Mouse (Mus musculus) left cerebral cortex, adult 2 months (tissue): Measurements from ENCODE around the gene Als2cl. TPM values are rescaled to one million over a fixed set of nuclear protein-coding genes. Genes with fewer than 3 reads are reported as not detected.

Experiments
- DNase-seq, 2 experiments: peaks; one replicate each; pipeline ENCODE4 v3.0.0; 2021 to 2022; ENCODE audit warnings: low spot score in 2 of 2, mixed read lengths in 1 of 2; ENCODE audit errors: extremely low spot score in 1 of 2
- H3K27ac ChIP-seq: fragments of 200-600 bp; 2 replicates; pipeline ENCODE4 v1.8.1; 2022
- H3K4me3 ChIP-seq: fragments of 200-600 bp; 2 replicates; pipeline ENCODE4 v1.8.1; 2022
- CTCF ChIP-seq: fragments of 200-600 bp; IDR thresholded peaks from 2 replicates; pipeline ENCODE4 v1.8.1; 2022; ENCODE audit warnings: antibody characterized with exemption, mild to moderate bottlenecking, moderate library complexity
- intact Hi-C: fragments of 180-260 bp; cut with DNase I; formaldehyde crosslinking; loops from one replicate; pipeline ENCODE4 v1.15.1; 2025
- total RNA-seq, 2 experiments: library from RNA; stranded (reverse); gene quantifications; 2 replicates each; pipeline ENCODE4 v1.2.3; 2021

Gene Als2cl
- total RNA-seq, 2 experiments from 2014 or later: 8.4 to 10.8 TPM

GRCm38 (mm10) chr9:110887388-110888303, 8.0 kb downstream of the Als2cl start:
- no peak for DNase-seq
- Histone ChIP-seq H3K4me3 (no peak overlapping the region), H3K27ac (no peak overlapping the region)
- intact Hi-C loops: no loop called here
- no peak for TF ChIP-seq CTCF

- DNase-seq: no peak
- intact Hi-C loops: no loop called here
- H3K27ac ChIP-seq: no peak overlapping the region
- no peak for TF ChIP-seq CTCF
- no peak overlapping the region for H3K4me3 ChIP-seq
Measured at GRCm38 (mm10) chr9:110888935-110889334, 9.3 kb downstream of the Als2cl start.

- peak; percentile 41 for TF ChIP-seq CTCF
- no peak for DNase-seq
- no peak overlapping the region for H3K4me3 ChIP-seq
- intact Hi-C loops: no loop called here
- H3K27ac ChIP-seq: no peak overlapping the region
Measured at GRCm38 (mm10) chr9:110890026-110890783, 10.5 kb downstream of the Als2cl start.

- no peak for DNase-seq
- Histone ChIP-seq H3K4me3 (no peak overlapping the region), H3K27ac (no peak overlapping the region)
- intact Hi-C loops: no loop called here
- no peak for TF ChIP-seq CTCF
Measured at GRCm38 (mm10) chr9:110891077-110891828, 11.6 kb downstream of the Als2cl start.

- intact Hi-C loops: no loop called here
- no peak for DNase-seq
- TF ChIP-seq CTCF: no peak
- no peak overlapping the region for H3K27ac ChIP-seq
- H3K4me3 ChIP-seq: no peak overlapping the region
Measured at GRCm38 (mm10) chr9:110892552-110892951, 12.9 kb downstream of the Als2cl start.

GRCm38 (mm10) chr9:110893429-110893828, 13.8 kb downstream of the Als2cl start:
- no peak overlapping the region for H3K27ac ChIP-seq
- no peak for TF ChIP-seq CTCF
- H3K4me3 ChIP-seq: no peak overlapping the region
- intact Hi-C loops: no loop called here
- DNase-seq: no peak

- no peak for DNase-seq
- intact Hi-C loops: no loop called here
- Histone ChIP-seq H3K27ac (no peak overlapping the region), H3K4me3 (no peak overlapping the region)
- no peak for TF ChIP-seq CTCF
Measured at GRCm38 (mm10) chr9:110895507-110895906, 15.8 kb downstream of the Als2cl start.

GRCm38 (mm10) chr9:110895994-110896393, 16.3 kb downstream of the Als2cl start:
- TF ChIP-seq CTCF: no peak
- intact Hi-C loops: no loop called here
- no peak overlapping the region for H3K4me3 ChIP-seq
- DNase-seq: no peak
- H3K27ac ChIP-seq: no peak overlapping the region

GRCm38 (mm10) chr9:110896595-110896994, 16.9 kb downstream of the Als2cl start:
- no peak for TF ChIP-seq CTCF
- no peak for DNase-seq
- intact Hi-C loops: no loop called here
- Histone ChIP-seq H3K4me3 (no peak overlapping the region), H3K27ac (no peak overlapping the region)

- TF ChIP-seq CTCF: no peak
- no peak for DNase-seq
- H3K27ac ChIP-seq: no peak overlapping the region
- no peak overlapping the region for H3K4me3 ChIP-seq
- intact Hi-C loops: no loop called here
Measured at GRCm38 (mm10) chr9:110899451-110900008, 19.9 kb downstream of the Als2cl start.

- DNase-seq: no peak
- Histone ChIP-seq H3K27ac (no peak overlapping the region), H3K4me3 (no peak overlapping the region)
- intact Hi-C loops: no loop called here
- no peak for TF ChIP-seq CTCF
Measured at GRCm38 (mm10) chr9:110901204-110901603, 21.5 kb downstream of the Als2cl start.
